Mouse (Mus musculus) right cerebral cortex, postnatal 14 days (tissue): ENCODE results near the gene Psrc1.
A peak's percentile ranks its signal among the peaks of the same experiment; 100 is the strongest.

Experiments
- DNase-seq: peaks from one replicate; pipeline ENCODE4 v3.0.0; 2022

The Psrc1 gene

DNA sequence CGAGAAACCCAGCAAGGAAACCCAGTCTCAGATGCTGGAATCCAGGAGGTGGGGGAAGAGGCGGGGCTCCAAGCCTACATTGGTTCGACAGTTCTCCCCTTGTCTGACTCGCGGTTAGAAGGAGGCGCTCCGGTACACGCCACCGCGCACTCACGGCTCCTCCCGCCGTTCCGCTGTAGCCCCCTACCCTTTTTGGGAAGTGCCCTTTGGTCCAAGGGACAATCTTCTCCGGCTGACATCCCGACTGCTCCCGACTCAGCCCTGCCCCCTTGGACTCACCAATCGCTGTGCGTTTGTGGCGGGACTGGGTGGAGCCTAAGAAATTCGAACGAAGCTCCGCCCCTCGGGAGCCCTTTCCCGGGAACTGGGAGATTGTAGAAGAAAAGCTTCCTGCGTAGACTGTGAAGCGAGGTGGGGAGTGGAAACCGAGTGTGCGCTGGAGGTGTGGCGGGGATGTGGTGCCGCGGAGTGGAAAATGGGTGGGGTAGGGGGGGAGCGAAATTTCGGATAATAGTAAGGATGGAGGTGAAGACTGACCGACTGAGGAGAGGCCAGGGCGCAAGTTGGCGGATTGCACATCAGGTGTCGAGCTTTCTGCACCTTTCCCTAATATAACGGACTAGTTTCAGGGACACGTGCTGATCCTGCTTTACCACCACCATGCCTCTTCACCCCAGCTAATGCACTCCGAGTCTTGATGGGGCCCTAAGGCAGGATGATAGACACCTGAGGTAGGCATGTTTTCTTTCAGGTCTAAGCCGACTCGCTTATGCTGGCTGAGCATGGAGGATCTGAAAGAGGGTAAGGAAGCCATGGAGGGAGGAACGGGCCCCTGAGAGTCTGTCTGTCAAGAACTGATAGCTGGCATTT is at the start of gene Psrc1:
Psrc1 (plus strand) TSS at position 355 of the 870 bp plus-strand sequence.
- peak; percentile 80 for DNase-seq

DNA sequence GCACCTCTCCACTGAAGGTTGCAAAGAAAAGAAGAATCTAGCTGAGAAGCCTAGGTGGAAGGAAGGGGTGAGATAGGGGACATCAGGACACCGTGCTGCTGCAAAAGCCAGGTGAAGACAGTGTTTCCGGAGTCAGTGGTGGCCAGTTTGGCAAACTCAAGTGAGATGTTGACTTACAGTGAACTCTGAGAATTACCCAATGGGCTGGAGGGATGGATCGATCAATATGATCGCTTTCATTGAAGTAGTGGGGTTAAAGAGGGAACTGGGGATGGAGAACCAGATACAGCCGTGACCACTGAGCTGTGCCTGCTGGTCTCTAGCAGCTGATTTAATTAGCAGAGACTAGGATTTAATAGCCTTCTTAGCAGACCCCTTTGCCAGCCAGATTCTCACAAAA is 46.8 kb upstream of the Psrc1 start:
- no peak for DNase-seq

DNA sequence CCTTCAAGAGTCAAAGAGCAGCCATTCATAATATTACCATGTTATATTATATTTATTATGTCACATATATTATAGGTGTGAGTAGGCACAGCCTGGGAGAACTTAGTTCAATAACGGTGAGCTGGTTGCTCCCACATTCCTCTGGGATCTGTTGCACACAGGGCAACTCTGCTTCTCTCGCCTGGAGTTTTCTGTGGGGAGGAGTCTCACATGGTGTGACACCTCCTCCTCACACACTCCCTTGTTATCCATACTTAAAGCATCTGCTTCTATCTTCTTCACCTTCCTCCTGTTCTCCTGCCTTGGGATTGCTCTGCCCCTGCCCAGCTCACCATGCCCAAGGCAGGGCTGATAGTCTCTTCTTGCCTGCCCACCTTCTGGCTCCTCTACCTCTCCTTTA is 42.6 kb upstream of the Psrc1 start:
- DNase-seq: no peak

DNA sequence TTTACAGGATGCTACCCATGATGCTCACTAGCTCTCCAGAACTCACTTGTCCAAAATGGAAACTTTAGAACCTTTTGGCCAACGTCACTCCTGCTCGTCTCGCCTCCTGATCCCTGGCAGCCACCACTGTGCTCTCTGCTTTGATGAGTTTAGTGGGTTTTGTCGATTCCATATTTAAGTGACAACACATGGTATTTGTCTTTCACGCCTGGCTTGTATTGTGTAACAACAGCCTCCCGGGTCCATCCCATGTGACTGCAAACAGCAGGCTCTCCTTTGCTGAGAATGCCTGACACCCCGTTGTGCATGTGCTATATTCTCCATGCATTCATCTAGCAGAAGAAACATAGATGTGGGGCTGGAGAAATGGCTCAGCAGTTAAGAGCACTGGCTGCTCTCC is 41.5 kb upstream of the Psrc1 start:
- DNase-seq: no peak

DNA sequence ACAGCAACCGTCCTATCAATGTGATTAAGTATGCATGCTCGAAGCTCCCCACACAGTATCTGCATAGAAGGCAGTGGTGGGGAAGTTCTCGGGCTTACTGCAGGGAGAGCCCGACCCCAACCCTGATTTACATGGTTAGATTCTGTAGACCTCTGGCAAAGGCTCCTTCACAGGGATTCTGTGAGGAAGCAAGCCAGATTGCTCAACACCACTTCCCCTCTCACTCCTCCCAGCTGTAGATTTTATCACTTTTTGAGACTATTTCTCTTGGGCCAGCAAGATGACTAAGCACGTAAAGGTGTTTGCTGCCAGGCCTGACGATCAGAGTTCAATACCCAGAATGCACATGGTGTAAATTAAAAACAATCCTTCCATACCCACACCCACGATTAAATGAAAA is 37.8 kb upstream of the Psrc1 start:
- DNase-seq: no peak

DNA sequence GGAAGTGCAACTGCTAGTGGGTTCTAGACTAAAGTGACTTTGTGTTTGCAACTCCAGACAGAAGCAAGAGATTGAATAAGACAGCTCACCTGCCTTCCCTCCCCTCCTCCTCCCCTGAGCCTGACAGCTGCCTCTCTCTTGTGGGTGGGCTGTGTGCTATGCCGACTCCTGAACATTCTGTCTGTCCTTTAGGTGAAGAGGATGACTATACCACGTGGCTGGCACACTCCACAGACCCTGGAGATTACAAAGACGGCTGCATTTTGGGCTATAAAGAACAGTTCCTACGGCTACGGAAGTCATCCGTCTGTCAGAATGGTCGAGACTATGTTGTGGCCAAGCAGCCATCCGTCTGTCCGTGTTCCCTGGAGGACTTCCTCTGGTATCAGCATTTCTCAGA is 35.3 kb upstream of the Psrc1 start:
- DNase-seq: no peak

DNA sequence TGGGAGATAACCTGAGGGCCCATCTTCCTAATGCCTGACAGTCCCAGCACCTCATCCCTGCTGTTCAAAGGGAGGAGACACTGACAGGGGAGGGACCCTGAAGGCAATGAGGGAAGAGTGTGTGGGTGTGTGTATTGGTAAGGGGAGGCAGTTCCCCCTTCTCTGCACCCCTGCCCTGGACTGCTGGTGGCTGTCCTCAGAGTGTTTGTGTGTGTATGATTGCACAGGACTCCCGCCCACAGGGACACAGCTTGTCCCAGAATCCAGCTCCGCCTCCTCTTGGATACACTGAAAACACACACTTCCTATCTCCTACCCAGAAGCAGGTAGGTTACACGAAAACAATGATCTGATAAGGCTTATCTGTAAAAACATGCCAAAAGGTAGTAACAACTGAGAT is 28.4 kb upstream of the Psrc1 start:
- no peak for DNase-seq

DNA sequence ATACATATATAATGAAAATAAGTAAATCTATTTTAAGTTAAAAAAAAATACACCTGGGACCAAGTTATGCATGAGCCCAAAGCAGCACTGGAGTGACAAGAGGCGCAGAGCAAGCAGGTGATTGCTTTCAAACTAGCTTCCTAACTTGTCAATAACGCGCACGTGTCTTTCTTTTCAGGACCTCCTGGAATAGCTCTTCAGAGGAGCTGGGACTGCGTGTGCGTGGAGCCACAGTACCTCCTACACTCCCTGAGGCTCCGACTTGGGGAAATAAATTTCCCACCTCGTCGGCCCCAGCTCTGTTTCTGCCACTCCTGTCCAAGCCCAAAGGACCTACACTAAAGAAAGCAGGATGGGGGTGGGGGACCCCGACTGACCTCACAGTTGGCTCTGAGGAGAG is 26.6 kb upstream of the Psrc1 start:
- DNase-seq: no peak

DNA sequence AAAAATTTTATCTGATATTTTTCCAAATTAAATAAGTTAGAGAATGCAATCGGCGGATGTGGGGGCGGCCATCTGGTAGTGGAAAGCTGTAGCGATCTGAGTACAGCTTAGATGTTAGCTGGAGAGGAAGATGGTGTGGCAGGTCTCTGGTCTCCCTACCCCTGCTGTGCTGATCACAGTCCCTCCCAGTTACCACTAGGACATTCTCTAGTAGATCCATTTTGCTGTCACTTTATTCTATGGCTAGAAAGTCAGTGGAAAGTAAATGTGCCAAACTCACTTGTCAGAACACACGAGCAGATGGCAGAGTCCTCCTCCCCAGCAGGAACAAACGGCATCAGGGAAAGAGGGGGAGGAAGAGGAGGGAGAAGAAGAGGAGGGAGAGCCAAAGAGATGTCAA is 25.2 kb upstream of the Psrc1 start:
- no peak for DNase-seq

DNA sequence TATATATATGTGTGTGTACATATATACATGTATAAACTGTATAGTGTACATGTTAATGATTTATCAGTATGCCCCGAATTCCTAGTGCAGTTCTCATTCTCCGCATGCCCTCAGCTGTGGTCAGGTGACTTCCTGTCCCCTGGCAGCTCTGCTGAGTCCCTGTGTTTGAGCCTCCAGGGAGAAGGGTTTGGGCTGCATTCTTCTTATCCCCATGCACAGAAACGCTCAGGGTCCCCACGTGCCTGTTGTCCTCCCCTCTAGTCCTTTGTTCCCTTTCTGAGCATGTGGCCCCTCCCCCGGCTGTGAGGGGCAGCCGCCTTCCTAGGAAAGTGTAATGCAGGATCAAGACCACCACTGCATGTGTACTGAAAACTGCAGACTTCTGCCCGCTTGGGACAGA is 22.7 kb upstream of the Psrc1 start:
- no peak for DNase-seq

DNA sequence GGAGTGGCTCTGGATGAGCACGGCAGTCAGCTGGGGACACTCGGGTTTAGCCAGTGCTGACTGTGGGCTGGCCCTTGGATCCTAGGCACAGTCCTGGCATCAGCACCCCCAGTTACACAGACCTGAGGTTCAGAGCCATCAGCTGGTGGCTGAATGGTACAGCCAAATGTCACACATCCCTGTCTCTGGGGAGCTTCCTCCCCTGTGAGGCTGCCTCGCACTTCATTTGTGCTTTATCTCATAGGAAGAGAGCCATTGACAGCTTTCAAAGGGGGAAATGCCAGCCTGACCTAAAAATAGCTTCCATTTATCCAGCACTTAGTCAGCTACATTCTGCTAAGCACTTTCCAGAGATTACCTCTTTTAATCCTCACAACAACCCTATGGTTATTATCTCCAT is 20.0 kb upstream of the Psrc1 start:
- DNase-seq: no peak

DNA sequence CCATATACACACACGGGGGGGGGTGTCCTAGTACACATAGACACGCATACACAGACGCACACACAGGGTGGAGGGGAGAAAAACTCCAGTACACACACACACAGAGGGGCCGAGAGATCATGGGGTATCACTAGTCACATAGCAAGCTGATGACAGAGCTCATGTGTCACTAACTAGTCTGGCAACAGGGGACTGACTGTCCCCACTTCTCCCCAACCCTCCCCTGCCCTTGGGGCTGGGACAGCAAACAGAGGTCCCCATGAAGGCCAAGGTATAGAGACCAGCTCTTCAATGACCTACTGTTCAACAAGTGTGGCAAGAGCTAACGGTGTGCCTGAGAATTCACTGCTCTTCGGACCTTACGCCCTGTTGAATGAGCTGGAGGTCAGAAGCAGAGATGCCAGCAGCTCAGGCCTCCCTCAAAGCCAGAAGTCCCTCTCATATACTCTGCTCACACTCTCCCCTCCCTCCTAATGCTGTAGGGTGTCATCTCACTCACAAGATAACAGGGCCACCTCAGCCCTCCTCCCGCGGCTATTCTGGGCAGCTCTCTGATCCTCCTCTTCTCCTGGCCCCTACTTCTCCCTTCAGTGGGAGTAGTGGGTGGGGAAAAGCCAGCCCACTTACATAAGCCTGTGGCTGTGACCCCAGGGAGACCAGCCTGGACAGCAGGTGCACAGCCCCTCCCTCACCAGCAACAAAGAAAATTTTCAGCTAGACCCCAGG is 19.2 kb upstream of the Psrc1 start, which contains the start of gene Mybphl:
Mybphl (plus strand) TSS at position 642 of the 726 bp plus-strand sequence.
- DNase-seq: no peak

DNA sequence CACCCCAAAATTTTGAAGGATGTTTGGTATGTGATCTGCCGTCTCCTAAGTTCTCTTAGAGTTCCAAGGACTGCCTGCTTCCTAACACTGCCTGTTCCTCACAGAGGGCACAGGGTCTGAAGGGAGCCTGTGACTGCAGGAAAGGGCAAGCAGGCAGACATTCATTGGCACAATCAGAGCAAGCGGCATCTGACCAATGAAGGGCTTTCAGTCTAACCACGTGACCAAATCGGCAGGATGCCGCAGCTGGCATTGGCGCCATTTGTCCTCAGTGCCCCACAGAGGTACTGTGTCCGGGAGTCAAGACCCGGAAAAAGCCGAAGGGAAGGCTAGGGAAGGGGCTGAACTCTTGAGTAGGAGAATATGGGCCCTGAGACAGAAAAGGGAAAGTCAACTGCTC is 16.5 kb upstream of the Psrc1 start:
- DNase-seq: no peak

DNA sequence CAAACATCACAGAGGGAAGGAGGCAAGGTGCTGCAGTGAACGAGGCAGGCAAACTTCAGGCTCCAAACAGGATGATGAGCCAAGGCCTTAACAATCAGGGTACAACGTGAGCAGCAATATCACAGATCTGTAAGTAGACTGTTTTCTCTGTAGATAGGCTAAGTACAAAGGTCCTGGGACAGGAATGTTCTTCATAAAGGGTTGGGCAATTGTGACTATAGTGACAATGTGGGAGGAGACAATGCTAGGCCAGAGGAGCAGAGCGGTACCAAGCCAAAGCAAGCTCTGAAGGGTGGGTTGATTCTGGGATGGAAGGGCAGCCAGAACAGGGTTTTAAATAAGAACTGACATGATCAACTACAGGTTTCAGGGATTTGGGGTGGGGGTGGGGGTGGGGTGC is 15.8 kb upstream of the Psrc1 start:
- no peak for DNase-seq

DNA sequence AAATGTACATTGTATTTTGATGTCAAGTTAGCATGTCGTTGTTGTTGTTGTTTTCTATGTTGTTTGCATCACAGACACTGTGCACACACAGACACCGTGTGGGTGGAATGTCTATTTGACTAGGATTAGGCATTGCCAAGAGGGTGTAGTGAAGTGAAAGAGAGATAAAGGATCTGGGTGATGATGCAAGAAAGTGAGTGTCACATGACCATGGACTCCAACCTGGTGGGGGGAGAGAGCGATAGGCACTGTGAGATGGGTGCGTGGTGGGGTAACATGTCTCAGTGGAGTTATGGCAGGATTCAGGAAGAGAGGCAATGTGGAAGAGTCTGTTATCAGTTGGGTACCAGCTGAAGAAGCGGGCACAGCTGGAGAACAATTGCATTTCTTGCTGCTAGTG is 14.9 kb upstream of the Psrc1 start:
- DNase-seq: no peak

DNA sequence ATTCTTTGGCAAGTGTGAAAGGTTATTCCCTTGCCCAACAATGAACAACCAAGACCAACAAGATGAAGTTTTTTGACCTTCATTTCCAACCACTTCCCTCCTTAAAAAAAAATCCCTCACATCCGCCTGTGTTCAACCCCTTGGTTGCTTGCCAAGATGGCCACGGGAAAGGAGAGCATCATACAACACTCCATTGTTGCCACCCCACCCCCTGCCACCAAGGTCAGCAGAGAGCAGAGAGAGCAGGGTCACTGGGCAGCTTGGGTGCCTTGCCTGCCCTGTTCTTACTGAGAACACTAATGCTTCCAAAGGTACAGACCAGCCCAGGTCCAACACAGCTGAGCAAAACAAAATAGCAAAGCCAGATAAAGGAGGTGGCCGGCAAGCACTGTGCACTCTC is 11.4 kb upstream of the Psrc1 start:
- no peak for DNase-seq

DNA sequence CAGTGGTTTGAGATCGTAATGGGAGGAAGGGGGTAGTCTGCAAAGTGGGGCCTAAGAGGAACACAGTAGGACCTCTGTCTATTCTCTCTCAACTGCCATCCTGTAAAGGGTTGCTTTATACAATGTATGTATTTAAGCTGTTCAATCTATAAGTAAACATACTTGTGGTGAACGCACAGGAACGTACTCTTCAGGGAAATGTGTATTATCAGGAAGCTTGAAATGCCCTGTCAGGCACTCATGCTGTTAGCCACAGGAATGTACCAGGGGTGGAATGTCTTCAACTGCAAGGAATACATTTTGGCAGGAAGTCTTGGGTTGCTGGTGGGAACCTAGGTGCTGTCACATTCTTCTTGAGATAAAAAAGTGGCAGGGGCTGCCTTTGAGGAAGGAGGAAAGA is 10.9 kb upstream of the Psrc1 start:
- no peak for DNase-seq

DNA sequence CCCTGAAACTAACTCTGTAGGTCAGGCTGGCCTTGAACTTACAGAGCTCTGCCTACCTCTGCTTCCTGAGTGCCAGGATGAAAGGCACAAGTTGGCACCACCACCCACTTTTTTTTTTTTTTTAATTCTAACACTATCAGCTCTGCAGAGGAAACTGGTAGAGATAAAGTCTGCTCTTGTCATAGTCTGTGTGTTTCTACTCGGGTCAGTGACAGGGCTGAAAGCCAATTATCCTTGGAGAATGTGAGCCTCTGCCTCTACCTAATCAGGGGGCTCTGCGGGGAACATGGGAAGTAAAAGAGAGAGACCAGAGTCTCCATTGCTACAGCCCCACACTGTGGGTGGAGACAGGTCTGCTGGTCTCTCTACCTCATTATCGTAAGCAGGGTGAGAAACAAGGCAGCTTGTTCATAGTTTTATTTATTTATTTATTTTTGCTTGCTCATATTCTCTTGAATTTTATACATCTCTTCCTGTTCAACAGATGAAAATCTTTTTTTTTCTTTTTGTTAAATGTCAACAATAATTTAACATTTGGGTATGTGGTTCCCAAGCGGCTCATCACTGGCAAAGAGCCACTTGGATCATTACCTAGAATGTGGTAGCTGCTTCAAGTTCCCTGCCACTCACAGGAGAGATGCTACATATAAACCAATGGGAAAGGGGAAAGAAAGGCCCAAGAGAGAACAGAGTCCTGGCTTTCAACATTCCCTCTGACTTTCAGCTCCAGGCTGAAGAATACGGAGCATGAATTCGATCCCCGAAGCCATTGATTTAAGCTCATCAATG is 4.6 kb upstream of the Psrc1 start:
- DNase-seq: no peak

DNA sequence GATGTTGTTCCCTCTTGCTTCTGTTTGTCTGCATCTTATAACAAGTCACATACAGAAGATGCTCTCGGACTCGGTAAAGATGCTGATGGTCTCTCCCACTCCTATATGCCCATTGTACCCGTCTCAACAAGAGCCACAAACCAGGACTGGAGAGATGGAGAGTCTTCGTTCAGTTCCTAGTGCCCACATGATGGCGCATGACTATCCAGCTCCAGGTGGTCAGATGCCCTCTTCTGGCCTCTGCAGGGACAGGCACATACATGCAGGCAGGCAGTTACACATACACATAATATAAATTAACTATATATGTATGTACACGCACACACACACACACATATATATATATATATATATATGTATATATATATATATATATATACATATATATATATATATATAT is 2.9 kb upstream of the Psrc1 start:
- no peak for DNase-seq

DNA sequence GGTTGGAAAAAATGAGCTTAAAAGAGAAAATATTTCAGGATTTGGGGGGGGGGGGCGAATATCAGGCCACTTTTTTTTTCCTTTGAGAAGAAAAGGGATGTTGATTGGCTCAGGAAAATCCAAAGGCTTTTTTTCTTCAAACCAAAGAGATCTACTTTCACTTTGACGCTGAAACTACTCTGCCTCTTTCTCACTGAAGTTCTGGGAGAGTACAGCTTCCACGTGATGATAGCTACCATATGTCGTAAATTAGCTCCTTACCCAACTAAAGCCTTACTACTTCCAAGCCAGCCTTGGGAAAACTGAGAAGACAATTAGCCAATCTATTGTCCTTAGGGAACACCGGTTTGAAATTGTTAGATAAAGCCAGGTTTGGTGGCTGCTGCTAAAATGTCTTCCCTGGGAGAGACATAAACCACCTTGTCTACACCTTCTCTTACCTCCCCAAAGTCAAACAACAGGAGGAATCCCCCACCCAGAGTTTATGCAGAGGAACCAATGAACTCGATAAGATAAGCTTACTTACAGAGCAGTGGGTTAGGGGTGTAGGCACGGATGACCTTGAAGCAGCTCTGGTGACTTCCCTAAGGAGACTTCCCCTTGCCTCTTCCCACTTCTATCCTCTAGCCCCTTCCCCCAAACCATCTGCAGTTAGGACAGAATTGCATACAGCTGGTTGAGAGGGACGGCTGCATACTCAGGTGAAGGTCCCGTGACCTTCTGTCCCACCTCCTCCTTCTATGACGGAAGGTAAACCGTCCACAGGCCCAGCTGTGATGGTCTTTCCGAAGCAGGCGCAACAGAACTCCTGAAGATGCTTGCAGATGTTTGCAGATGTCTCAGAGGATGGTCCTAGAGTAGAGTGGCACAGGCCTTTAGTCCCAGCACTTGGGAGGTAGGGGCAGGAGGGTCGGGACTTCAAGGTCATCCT is 1.4 kb upstream of the Psrc1 start:
- no peak for DNase-seq

DNA sequence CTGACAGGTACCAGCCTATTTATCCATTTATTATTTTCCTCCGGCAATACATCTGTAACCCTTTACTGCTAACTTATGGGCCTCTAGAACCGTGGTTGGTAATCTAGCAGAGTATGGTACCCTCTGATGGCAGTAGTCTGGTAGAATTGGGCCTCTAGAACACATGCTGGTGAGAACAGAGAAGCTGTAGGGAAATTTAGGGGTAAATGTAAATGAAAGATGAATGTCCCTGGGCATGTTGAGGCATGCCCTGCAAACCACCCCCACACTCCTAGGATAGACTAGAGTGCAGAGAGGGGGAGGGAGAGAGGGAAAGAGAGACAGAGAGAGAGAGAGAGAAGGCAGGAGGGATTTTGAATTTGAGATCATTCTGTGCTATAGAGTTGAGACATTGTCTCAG is 786 bp downstream of the Psrc1 start:
- DNase-seq: no peak

DNA sequence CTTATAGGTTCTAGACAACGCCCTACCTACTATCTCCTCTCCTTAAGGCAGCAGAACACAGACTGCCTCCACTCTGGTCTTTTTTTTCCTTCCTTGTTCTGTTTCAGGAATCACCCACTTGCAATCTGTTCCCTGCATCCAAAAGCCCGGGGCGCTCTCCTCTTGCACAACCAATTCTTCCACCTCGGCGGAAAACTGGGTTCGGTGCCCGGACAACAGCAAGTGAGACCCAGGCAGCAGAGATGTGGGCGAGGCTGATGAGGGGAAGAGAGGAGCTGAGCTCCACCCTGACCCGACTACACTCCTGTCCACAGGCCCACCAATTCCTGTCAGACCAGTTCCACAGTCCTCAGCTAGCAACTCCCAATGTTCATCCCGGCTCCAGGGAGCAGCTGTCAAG is 2.5 kb downstream of the Psrc1 start:
- DNase-seq: peak; percentile 59
